Mouse (Mus musculus): ENCODE data around the gene Umodl1.

The Umodl1 gene

GRCm38 (mm10) chr17:30954340-30954739 lies at the start of gene Umodl1:
TSS of gene Umodl1 (plus strand) at chr17:30954640.
- no peak for DNase-seq (ENCODE audit: low spot score)

GRCm38 (mm10) chr17:30907577-30907976 lies 46.9 kb upstream of the Umodl1 start:
- no peak for DNase-seq (ENCODE audit: low spot score)

GRCm38 (mm10) chr17:30910866-30911731 lies 43.3 kb upstream of the Umodl1 start:
- no peak for DNase-seq (ENCODE audit: low spot score)

DNA sequence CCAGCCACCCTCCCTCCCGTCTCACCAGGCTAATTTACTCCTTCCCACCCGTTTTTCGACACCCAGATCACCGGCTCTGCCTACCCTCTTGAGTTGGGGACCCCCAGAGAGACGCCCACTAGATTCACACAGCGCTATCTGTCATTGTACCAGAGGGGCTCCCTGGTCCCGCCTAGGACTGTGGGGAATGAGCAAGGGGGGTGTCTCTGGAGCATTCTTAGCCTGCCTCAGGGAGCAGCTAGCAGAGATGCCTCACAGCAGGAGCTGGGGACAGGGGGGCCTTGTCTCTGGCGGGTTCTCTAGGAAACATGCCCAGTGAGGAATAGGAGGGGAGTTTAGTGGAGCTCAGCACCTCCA lies 42.7 kb upstream of the Umodl1 start:
- DNase-seq (ENCODE audit: low spot score): no peak

DNA sequence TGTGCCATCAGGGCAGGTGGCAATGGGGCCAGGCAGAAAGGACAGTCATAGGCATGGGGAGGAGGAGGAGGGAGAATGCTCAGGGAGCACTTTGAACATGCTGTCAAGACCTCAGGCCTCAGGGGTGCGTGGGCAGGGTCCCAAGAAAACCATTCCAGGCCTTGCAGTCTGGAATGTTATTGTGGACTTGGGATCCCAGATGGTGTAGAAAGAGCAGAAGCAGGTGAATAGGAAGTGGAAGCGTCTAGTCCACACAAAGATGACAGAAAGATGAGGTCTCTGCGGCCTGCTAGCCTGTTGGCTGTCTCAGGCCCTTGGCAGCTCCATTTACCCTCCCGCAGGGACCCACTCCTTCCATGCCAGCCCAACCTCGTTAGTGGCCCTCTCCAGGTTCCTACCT lies 41.9 kb upstream of the Umodl1 start:
- DNase-seq (ENCODE audit: low spot score): no peak

DNA sequence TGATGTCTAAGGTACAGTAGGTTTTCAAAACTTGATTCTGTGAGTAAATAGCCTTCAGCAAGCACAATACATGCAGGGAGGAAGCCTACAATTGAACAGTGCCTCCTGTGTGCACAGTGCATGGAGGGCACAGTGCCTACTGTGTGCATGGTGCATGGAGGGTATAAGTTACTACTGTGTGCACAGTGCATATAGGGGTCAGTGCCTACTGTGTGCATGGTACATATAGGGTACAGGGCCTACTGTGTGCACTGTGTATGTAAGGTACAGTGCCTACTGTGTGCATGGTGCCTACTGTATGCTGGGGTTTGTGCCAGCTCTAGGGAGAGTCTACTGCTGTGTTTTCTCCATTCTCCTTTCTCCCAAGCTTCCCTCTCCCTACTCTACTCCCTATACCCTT lies 40.2 kb upstream of the Umodl1 start:
- no peak for DNase-seq (ENCODE audit: low spot score)

DNA sequence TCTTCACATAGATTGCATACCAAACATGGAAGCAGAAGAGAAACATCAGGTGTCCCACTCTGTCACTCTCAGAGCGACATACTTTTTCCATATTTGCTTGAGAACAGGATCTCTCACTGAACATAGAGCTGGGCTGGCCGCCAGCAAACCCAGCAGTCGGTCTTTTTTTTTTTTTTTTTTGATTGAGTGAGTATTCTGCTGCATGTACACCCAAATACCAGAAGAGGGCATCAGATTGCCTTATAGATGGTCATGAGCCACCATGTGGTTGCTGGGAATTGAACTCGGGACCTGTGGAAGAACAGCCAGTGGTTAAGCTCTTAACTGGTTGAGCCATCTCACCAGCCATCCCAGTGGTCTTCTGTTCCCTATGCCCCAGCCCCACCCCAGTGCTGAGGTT lies 30.9 kb upstream of the Umodl1 start:
- no peak for DNase-seq (ENCODE audit: low spot score)

- no peak for DNase-seq (ENCODE audit: low spot score)
Measured at GRCm38 (mm10) chr17:30930827-30931226, 23.6 kb upstream of the Umodl1 start.

DNA sequence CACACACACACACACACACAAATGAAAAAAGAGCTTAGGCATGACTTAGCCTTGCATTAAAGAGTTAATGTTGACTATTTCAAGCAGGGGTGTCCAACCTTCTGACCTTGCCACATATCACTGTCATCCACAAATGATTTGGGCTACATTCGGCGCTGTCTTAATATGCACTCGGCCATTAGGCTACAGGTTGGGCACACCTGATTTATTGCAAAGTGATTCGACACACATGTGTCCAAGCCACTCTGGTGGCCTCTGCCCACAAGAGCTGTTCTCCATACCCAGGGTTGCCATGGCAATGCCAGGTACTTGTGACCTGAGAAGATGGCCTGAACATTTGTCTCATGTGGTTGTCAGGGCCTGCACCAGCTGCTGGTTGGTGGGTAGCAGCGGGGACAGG lies 21.6 kb upstream of the Umodl1 start:
- no peak for DNase-seq (ENCODE audit: low spot score)

GRCm38 (mm10) chr17:30935301-30935700 lies 19.1 kb upstream of the Umodl1 start:
- DNase-seq (ENCODE audit: low spot score): no peak

DNA sequence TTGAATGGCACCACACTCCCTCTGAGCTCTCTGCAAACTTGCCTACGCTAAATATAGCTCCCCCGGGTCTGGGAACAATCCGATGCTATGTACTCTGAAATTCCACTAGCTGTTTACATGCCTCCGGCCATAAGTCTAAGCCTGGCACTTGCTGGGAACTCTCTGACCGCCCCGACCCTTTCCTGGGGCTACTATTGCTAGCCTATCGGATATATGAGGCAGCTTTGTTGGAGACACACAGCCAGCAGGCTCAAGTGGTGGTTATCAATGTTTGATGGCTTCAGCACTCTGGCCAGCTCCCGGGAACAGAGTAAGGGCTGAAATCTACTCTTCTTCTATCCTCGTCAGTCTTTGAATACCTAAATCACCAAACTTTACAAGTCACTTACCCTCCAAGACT lies 15.9 kb upstream of the Umodl1 start:
- no peak for DNase-seq (ENCODE audit: low spot score)

GRCm38 (mm10) chr17:30948382-30948781 lies 6.1 kb upstream of the Umodl1 start:
- DNase-seq (ENCODE audit: low spot score): no peak

- DNase-seq (ENCODE audit: low spot score): peak; percentile 43
Measured at GRCm38 (mm10) chr17:30950780-30951179, 3.7 kb upstream of the Umodl1 start.

GRCm38 (mm10) chr17:30951600-30951999 lies 2.8 kb upstream of the Umodl1 start:
- DNase-seq (ENCODE audit: low spot score): no peak

DNA sequence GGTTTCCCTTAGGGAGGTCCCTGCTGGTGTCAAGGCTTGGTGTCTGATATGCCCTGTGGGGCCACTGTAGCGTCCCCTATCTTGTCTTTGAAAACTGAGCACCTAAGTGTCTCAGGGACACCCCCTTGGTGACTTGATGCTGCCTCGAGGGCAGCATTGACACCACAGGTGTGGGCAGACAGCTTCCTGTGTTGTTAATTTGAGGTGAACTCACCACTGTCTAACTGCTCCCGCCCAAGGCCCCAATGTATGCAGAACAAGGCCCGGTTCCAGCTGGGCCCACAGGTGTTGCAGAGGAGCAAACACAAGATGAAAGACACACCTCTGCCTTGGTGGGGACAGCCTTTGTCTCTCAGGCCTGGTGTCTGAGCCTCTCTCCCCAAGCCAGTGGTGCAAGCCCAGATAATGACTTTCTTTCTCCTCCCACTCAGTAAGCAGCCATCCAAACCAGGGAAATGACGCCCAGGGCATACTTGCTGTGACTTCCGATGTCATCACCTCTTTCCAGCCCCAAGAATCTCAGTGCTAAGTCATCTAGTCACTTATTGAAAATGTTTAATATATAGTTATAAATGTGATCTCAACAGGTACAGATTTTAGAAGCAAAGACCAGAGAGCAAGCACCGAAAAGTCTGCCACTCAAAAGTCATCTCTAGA lies 7.6 kb downstream of the Umodl1 start:
- peak; percentile 15 for DNase-seq (ENCODE audit: low spot score)

DNA sequence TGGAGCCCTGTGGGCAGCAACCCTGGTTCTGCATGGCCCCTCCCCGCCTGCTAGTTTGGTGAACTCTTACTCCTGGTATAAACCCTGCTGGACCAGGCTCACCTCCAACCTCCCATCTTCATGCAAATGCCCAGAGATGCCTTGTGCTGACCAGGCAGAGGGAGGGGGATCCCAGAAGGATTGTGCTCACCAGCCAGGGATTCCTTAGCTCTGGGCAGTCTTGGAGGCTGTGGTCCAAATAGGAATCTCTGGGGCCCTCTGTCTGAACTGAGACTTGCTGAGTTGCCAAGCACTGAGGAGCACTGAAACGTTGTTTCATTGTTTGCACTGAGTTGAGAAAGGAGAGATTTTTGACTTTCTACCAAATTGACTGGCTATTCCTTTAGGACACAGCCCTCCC lies 8.4 kb downstream of the Umodl1 start:
- no peak for DNase-seq (ENCODE audit: low spot score)

GRCm38 (mm10) chr17:30969983-30970382 lies 15.5 kb downstream of the Umodl1 start:
- no peak for DNase-seq (ENCODE audit: low spot score)

- DNase-seq (ENCODE audit: low spot score): no peak
Measured at GRCm38 (mm10) chr17:30971877-30972276, 17.4 kb downstream of the Umodl1 start.

GRCm38 (mm10) chr17:30973332-30973731 lies 18.9 kb downstream of the Umodl1 start:
- DNase-seq (ENCODE audit: low spot score): no peak

- no peak for DNase-seq (ENCODE audit: low spot score)
Measured at GRCm38 (mm10) chr17:30977290-30977689, 22.9 kb downstream of the Umodl1 start.

DNA sequence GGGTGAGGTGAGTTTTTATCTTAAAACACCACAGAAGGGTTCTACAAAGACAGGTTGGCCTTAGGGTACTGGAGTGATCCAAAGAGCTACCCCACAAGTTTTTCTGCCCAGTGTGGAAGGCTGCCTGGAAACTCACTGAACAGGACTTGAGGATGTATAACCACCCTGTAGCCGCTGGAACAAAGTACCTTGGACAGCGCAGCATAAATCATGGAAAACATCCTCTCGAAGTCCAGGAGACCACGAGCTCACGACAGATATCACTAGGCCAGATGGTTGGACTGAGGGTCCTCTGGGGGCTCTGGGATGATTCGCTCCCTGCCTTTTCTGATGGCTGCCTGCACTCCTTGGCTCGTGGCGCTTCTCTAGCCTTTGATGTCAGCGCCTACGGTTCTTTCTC lies 24.1 kb downstream of the Umodl1 start:
- DNase-seq (ENCODE audit: low spot score): no peak

DNA sequence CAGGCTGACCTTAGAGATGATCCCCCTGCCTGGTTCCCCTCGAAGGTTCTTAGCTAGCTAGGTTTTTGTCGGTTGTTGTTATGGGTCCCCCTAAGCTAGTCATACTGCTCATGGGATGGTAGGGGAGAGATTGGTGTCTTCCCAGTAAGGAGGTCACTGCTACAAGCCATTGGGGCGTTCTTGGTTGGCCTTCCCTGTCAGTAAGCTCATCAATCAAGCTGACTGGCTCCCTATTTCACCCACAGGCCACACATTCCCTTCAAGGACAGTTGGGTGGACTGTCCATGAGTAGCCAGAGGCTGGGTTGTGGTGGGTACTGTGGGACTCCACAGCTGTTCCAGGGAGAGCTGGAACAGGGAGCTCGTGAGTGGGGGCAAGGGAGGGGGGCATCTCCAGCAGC lies 29.1 kb downstream of the Umodl1 start:
- no peak for DNase-seq (ENCODE audit: low spot score)

DNA sequence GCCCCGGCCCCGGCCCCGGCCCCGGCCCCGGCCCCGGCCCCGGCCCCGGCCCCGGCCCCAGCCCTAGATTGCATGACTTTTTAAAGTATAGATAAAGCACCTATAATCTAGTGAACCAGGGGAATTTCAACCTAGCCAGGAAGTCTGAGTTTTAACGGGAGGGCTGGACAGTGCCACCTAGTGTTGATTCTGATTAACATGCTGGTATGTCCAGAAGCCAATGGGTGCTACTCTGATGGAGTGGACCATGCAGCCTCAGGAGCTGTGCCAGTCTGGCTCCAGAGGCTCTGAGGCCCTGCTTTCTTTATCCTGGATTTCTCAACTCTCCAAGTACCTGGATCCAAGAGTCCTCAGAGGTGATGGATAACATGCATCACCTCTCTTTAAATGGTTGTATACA lies 35.8 kb downstream of the Umodl1 start:
- DNase-seq (ENCODE audit: low spot score): no peak

- no peak for DNase-seq (ENCODE audit: low spot score)
Measured at GRCm38 (mm10) chr17:30996296-30996695, 41.9 kb downstream of the Umodl1 start.

Measured in T-cell, adult 2 months (primary cell).